Mouse (Mus musculus): ENCODE data around the gene Nup85.
"Not testable (repeated sequence)": the region's sequence is repeated elsewhere in the genome, so short reads cannot be mapped to it uniquely, and the experiment has no call there.

The Nup85 gene

GRCm38 (mm10) chr11:115564064-115564809, at the start of gene Nup85:
Gene Nup85, plus strand, starts transcription at chr11:115564434.
- DNase-seq (ENCODE audit: low spot score), result peak; percentile 95

- no peak for DNase-seq (ENCODE audit: low spot score)
These were observed 49.2 kb upstream of the Nup85 start for GRCm38 (mm10) chr11:115515021-115515420.

GRCm38 (mm10) chr11:115516942-115517341, 47.3 kb upstream of the Nup85 start:
- DNase-seq (ENCODE audit: low spot score), result no peak

- DNase-seq (ENCODE audit: low spot score), result no peak
These were observed 45.5 kb upstream of the Nup85 start for GRCm38 (mm10) chr11:115518693-115519092.

- no peak for DNase-seq (ENCODE audit: low spot score)
These were observed 44.7 kb upstream of the Nup85 start for GRCm38 (mm10) chr11:115519581-115519980.

- no peak for DNase-seq (ENCODE audit: low spot score)
These were observed 44.0 kb upstream of the Nup85 start for GRCm38 (mm10) chr11:115520218-115520617.

- no peak for DNase-seq (ENCODE audit: low spot score)
These were observed 43.2 kb upstream of the Nup85 start for GRCm38 (mm10) chr11:115521080-115521479.

- no peak for DNase-seq (ENCODE audit: low spot score)
These were observed 42.0 kb upstream of the Nup85 start for GRCm38 (mm10) chr11:115522238-115522637.

GRCm38 (mm10) chr11:115522703-115523102, 41.5 kb upstream of the Nup85 start:
- DNase-seq (ENCODE audit: low spot score), result no peak

- not testable (repeated sequence) for DNase-seq (ENCODE audit: low spot score)
These were observed 37.8 kb upstream of the Nup85 start for GRCm38 (mm10) chr11:115526446-115526845.

GRCm38 (mm10) chr11:115534759-115535371, 29.4 kb upstream of the Nup85 start:
- no peak for DNase-seq (ENCODE audit: low spot score)

- DNase-seq (ENCODE audit: low spot score), result no peak
These were observed 28.7 kb upstream of the Nup85 start for GRCm38 (mm10) chr11:115535401-115536037.

GRCm38 (mm10) chr11:115536038-115536681, 28.1 kb upstream of the Nup85 start, which contains the start of gene Sumo2:
Gene Sumo2, minus strand, starts transcription at chr11:115536276.
- peak; percentile 97 for DNase-seq (ENCODE audit: low spot score)

GRCm38 (mm10) chr11:115536856-115537568, 27.2 kb upstream of the Nup85 start:
- no peak for DNase-seq (ENCODE audit: low spot score)

- no peak for DNase-seq (ENCODE audit: low spot score)
These were observed 26.2 kb upstream of the Nup85 start for GRCm38 (mm10) chr11:115538045-115538444.

- no peak for DNase-seq (ENCODE audit: low spot score)
These were observed 20.7 kb upstream of the Nup85 start for GRCm38 (mm10) chr11:115543571-115543970.

- no peak for DNase-seq (ENCODE audit: low spot score)
These were observed 11.5 kb upstream of the Nup85 start for GRCm38 (mm10) chr11:115552783-115553182.

- no peak for DNase-seq (ENCODE audit: low spot score)
These were observed 8.5 kb upstream of the Nup85 start for GRCm38 (mm10) chr11:115555717-115556116.

GRCm38 (mm10) chr11:115563406-115563805, 828 bp upstream of the Nup85 start:
- DNase-seq (ENCODE audit: low spot score), result no peak

GRCm38 (mm10) chr11:115564961-115565360, 727 bp downstream of the Nup85 start:
- no peak for DNase-seq (ENCODE audit: low spot score)

- DNase-seq (ENCODE audit: low spot score), result no peak
These were observed 14.8 kb downstream of the Nup85 start for GRCm38 (mm10) chr11:115579080-115579479.

Data from left cerebral cortex, adult 11 months (tissue).